Mouse (Mus musculus): ENCODE data around the gene Ifi203.
"Not testable (repeated sequence)": the region's sequence is repeated elsewhere in the genome, so short reads cannot be mapped to it uniquely, and the experiment has no call there.

- not testable (repeated sequence) for TF ChIP-seq CTCF (IDR thresholded peaks at IDR 0.05); POLR2A (IDR thresholded peaks at IDR 0.05; ENCODE audit: insufficient read depth, low read depth, low read length)
Observed at GRCm38 (mm10) chr1:173919279-173919678, 23.2 kb downstream of the Ifi203 start.

Measured in heart, adult 2 months (tissue).